Mouse (Mus musculus): ENCODE measurements around the gene Gstcd. TPM values are rescaled to one million over a fixed set of nuclear protein-coding genes. Genes with fewer than 3 reads are reported as not detected.

The Gstcd gene
- total RNA-seq, 2 experiments from 2014 or later = 3.3 to 3.4 TPM

DNA sequence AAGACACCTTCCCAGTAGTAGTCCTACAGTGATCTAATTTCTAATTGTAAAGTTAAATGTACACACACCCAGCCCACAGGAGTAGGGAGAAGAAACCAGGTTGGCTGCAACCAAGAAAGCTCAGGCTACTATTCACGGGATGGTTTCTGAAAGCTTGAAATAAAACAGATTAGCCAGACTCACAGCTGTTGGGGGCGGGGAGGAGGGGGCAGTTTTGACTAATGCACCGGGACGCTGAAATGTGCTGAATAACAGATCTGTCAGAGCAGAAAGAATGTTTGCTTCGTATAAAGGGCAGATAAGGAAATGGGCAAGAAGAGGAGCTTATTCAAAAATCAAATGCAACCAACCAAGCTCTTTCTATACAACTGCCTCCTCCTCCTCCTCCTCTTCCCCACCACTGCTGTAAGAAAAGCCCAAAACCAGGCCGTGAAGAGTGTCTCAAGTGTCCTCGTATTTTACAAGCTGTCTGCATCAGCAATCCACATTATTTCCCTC lies 143.5 kb downstream of the Gstcd start:
- no peak for DNase-seq
- intact Hi-C loops (cut with DNase I; ENCODE audit: low total_unique reads) = no loop called here

DNA sequence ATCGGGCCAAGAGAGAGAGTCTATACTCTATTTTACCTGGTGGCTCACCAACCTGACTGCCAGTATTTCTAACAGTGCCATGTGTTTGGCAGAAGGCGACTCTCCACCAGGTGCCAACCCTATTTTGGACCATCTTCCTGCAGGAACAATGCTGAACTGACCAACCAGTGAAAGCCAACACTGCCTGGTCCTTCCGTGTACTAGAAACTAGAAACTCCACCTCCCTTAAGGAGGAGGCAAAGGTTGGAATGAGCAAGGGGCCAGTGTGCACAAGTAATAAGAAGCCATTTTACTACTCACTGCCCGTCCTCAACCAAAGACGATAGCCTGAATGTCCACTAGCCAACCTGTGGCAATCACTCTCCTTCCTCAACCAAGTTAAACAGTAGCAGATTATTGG lies 145.7 kb downstream of the Gstcd start:
- DNase-seq = no peak
- intact Hi-C loops (cut with DNase I; ENCODE audit: low total_unique reads) = no loop called here

DNA sequence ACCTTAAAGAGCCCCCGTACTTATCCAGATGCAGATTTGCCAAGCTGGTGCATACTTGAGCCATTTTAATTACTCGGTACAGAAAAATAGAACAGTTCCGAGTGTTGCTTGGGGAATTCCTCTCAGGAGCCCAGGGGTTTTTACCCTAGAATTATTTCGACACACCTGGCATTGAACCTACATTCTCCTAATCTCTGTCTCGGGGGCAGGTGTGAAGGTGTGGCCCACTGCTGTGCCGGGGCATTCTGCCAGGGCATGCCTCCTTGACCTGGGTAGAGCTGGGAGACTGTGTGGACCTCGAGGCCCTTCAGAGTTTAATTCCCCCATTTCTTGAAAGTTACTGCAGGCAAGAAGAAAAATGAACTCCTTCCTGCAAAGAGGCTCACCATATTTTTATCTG lies 146.2 kb downstream of the Gstcd start:
- DNase-seq = no peak
- intact Hi-C loops (cut with DNase I; ENCODE audit: low total_unique reads) = no loop called here

DNA sequence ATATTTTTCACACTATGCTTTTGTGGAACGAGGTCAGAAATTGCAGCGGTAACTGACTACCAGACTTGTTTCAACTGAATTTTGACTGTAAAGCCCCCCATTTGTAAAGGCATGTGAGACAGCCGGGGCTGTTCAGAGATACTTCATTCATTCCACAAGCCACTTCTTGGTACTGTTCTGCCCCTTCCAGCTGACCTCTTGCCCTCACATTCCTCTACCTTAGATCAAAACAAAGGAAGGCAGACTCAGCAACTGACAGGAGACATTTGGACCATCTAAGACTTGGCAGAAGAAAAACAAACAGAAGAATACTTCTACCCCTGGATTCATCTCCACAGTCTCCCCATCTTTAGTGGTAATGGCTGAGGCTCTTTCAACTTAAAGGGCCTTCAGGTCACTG lies 147.2 kb downstream of the Gstcd start:
- intact Hi-C loops (cut with DNase I; ENCODE audit: low total_unique reads) = no loop called here
- DNase-seq = no peak

DNA sequence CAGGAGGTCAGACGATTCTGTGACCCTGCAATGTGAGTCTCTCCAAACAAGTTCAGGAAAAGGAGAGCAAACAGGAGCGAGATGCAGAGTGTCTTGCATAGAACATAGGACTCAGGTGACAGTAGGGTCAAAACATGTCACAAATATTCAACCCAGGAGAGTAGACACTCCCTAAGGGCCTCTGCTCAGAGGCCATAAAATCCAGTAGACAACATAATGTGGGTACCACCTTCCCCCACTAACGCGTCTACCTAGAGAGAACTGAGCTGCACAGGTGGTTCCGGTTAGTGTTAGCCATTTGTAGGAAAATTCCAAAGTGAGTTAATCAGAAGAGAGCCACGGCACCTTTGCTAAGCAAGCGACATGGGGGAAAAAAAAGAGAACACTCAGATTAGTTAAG lies 147.6 kb downstream of the Gstcd start:
- no peak for DNase-seq
- intact Hi-C loops (cut with DNase I; ENCODE audit: low total_unique reads) = no loop called here

DNA sequence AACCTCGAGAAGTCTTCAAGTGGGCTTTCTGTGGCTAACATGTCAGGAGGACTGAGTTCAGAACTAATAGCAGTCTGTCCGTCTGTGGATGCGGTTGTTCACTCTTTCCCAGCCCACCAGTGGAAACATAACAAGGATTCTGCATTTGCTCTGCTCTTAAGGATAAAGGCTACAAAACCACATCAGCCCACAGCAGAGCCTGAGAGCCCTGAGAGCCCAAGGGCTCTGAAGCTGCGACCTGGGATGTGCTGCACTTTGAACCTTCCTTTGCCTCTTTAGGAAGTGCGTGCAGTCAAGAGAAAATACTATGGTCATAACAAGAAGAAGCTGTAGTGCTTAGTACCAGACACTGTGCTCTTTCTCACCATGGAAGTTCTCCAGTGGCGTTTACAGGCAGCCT lies 149.1 kb downstream of the Gstcd start:
- intact Hi-C loops (cut with DNase I; ENCODE audit: low total_unique reads) = no loop called here
- no peak for DNase-seq

DNA sequence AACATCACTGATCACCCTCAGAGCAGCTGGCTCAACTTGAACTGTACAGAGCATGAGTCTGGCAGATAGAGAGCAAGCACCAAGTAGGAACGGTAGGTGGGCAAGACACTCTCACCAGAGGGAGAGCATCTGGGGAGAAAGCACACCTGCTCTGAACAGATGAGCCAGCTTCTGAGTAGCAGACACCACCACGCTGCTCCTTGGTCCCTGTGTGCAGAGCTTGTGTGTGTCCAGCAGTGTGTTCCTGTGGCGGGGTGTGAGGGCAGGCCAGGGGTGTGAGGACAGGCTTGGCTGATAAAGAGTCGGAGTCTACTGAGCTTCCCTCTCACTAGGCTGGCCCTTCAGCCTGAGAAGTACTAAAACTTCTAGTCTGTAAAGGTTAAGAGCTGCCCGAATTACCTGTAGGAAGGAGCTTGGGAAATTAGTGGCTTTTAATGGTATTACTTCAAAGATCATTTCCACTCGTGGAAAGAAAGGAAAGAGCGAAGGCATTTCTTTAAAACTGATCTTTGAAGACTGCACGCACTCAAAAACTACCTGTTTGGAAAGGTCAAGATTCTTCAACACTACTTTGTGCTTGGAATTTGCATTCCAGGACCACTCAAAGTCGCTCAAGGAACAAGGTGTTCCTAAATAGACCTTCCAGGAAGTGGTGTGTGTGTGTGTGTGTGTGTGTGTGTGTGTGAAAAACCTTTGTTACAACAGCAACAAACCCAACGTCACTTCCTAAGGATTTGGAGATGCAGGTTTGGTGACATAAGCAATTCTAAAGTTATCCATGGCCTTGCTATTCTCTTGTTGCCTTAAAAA lies 151.4 kb downstream of the Gstcd start:
- DNase-seq = no peak
- intact Hi-C loops (cut with DNase I; ENCODE audit: low total_unique reads) = no loop called here

DNA sequence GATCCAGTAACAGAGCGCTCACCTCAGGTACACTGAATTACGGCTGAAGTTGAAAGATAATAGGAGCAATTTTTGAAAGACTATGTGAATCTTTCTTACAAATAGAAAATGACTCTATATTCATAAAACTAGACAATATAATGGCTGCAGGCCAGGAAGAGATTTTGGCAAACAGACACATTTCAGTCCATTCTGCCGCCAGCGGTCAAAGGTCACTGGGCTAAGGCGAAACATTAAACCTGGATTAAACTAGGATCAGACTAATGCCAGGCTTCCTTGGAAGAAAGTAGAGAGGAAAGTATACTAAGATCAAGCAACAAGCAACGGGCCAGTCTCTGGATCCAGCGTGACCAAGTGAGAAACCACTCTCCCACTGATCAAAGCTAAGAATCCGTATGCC lies 152.8 kb downstream of the Gstcd start:
- intact Hi-C loops (cut with DNase I; ENCODE audit: low total_unique reads) = no loop called here
- no peak for DNase-seq

DNA sequence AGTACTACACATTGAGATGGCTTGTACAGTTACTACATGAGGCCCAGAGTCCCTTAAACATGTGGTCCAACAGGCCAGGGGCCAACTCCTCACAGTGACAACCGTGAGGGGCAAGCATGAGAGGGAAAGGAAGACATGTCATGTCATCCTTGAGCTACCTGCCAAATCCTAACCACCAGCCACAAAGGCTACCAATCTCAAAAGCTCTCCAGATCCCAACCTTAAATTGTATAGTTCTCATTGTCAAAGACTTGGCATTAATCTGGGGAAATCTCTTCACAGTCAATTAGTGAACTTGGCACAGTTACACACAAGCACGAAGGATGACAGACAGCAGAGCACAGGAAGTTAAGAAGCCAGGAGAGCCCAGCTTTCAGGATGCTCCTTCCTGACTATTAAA lies 157.2 kb downstream of the Gstcd start:
- DNase-seq = no peak
- intact Hi-C loops (cut with DNase I; ENCODE audit: low total_unique reads) = no loop called here

Other genes with a start within 250 kb of the Gstcd start
- 10 to 100 TPM in 1 of 2 experiments, 1 to 10 TPM in 1; 9.0 to 12.1 TPM for gene Npnt, start 141.7 kb downstream of the Gstcd start, total RNA-seq (2021)
- 1 to 10 TPM; 5.9 to 6.7 TPM for gene Ints12, start 193 bp downstream of the Gstcd start, total RNA-seq (2021)
- not detected for gene Arhgef38, start 142.9 kb upstream of the Gstcd start, total RNA-seq (2021)
- 10 to 100 TPM; 44.1 to 44.5 TPM for gene Ppa2, start 218.1 kb upstream of the Gstcd start, total RNA-seq (2021)